Mouse (Mus musculus): ENCODE data around the gene Golt1a. TPM values are rescaled to one million over a fixed set of nuclear protein-coding genes. Genes with fewer than 3 reads are reported as not detected.
"Not testable (repeated sequence)": the region's sequence is repeated elsewhere in the genome, so short reads cannot be mapped to it uniquely, and the experiment has no call there.

Golt1a gene
- polyA plus RNA-seq, 1 experiment from 2014 or later = 10.2 TPM

DNA sequence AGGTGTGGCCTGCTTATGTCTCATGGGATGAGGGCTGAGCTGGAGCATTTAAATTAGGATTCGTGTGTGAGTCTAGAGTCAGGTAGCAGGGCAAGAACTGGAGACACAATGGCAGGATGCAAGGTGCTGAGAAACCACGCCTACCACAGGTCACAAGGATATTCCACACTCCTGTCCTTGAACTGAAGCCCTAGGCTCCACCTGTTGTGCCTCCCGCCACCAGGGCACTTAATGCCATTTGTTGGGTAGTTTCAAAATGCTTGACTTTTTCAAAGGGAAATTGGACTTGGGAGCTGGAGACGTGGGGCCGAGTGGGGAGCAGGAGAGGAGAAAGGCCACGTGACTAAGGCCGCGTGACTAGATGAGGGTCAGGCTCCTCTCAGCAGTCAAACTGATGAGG lies 16.4 kb downstream of the Golt1a start:
- H3K9me3 ChIP-seq (replicated peaks) = no peaks in the 10 kb centered on the region
- peaks cover 38% of the 10 kb centered on the region for H3K27me3 ChIP-seq
- H3K4me3 ChIP-seq (replicated peaks) = no peak overlapping the region
- no peak overlapping the region for H3K27ac ChIP-seq (replicated peaks)
- 62% methylated on average over 8 of the region's 8 CpGs for WGBS (ENCODE audit: insufficient replicate concordance)
- no peaks in the 10 kb centered on the region for H3K36me3 ChIP-seq (replicated peaks)
- H3K9ac ChIP-seq = no peak overlapping the region
- ATAC-seq (ENCODE audit: insufficient read depth) = no peak
- H3K4me2 ChIP-seq = no peak overlapping the region
- H3K4me1 ChIP-seq (replicated peaks) = no peaks in the 10 kb centered on the region; the same call in 1 of the 2 replicates

DNA sequence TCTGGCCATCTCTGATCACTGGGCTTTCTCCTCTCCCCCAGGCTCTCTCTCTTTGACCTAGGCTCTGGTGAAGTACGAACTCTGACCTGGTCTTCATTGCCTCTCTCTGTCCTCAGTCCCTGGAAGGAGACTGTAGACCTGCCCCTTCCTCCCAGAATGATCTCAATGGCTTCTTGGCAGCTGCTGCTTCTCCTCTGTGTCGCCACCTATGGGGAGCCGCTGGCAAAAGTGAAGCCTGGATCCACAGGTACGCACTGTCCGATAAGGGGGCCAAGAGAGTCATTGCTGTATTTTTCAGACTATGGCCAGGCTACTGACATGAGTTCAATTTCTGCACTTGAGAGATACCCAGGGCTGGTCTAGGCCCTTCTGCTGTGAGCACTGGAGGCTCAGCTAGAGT lies 17.5 kb downstream of the Golt1a start:
- Histone ChIP-seq H3K36me3 (replicated peaks) (no peaks in the 10 kb centered on the region), H3K27ac (replicated peaks) (no peak overlapping the region), H3K27me3 (peaks cover 41% of the 10 kb centered on the region), H3K9me3 (replicated peaks) (no peaks in the 10 kb centered on the region), H3K4me3 (replicated peaks) (no peak overlapping the region), H3K4me2 (no peak overlapping the region), H3K9ac (no peak overlapping the region), H3K4me1 (replicated peaks) (no peaks in the 10 kb centered on the region; the same call in 1 of the 2 replicates)
- ATAC-seq (ENCODE audit: insufficient read depth) = no peak
- 47% methylated on average over 5 of the region's 5 CpGs for WGBS (ENCODE audit: insufficient replicate concordance)

DNA sequence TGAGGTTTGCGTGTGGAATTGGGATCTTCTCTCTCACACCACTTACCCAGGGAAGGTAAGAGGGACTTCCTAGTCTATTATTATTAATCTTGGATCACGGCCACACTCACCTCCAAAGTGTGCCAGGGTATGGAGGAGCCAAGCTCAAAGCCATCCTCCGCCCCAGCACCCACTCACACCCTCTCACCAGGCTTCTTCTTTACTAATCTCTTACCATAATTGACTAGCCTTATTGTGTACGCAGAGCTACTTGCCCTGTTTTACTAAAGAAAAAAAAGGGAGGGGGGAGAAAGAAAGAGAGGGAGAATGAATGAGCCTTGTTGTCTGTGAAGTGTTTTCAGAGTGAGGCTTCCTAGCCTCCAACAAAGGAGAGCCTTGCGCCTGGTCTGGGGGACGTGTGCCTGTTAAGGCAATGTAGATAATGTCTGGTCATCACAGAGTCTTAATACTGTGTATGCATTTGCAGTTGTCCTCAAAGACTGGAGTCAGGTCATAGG lies 18.7 kb downstream of the Golt1a start:
- H3K27ac ChIP-seq (replicated peaks) = no peak overlapping the region
- no peak overlapping the region for H3K9ac ChIP-seq
- H3K27me3 ChIP-seq = peaks cover 41% of the 10 kb centered on the region
- 56% methylated on average over 6 of the region's 6 CpGs for WGBS (ENCODE audit: insufficient replicate concordance)
- no peaks in the 10 kb centered on the region for H3K9me3 ChIP-seq (replicated peaks)
- no peak overlapping the region for H3K4me2 ChIP-seq
- H3K4me3 ChIP-seq (replicated peaks) = no peak overlapping the region
- H3K4me1 ChIP-seq (replicated peaks) = no peaks in the 10 kb centered on the region; the same call in 1 of the 2 replicates
- H3K36me3 ChIP-seq (replicated peaks) = no peaks in the 10 kb centered on the region
- ATAC-seq (ENCODE audit: insufficient read depth) = no peak

DNA sequence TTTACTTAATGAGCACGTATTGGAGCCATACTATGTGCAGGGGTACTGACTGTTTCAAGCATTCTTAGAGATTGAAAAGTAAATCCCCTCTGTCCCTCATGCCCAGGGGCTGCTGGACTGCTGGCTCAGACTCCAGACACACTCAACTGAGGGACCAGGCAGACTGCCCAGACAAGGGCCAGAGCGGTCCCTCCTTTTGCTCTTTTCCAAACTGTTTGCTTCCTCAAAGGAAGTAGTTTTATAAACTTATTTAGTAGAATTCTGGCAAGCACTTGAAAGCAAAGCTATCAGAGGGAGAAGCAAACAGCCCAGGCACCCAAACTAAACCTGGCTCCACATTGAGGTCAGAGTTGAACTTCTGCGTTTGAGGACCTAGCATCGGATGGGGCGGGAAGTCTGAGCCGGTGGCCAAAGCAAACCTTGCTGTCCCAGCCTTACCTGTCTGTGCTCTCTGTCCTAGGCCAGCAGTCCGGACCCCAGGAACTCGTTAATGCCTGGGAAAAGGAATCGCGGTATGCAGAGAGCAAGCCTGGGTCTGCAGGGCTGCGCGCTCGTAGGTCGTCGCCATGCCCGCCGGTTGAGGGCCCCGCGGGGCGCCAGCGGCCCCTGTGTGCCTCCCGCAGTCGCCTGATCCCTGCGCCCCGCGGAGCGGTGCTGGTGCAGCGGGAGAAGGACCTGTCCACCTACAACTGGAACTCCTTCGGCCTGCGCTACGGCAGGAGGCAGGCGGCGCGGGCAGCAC lies 19.5 kb downstream of the Golt1a start:
- ATAC-seq (ENCODE audit: insufficient read depth) = no peak

DNA sequence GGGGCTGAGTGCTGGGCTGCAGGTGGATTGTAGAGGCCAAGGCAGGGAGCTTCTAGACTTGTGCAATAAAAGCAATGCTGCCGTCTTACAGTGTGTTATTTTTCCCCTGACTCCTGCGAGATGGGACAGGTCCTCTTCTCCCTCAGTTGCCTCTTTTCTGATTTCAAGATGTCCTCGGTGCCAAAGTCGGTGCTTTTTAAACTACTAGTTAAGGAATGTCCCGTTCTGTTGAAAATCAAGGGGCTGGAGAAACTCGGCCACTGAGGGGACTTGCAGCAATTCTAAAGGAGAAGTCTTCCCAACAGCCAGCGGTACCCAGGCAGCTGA lies 20.0 kb downstream of the Golt1a start:
- Histone ChIP-seq H3K4me3 (replicated peaks) (no peak overlapping the region; the same call in 1 of the 2 replicates), H3K9ac (no peak overlapping the region), H3K27ac (replicated peaks) (no peak overlapping the region), H3K4me2 (peak overlapping the region; percentile 44), H3K4me1 (replicated peaks) (no peaks in the 10 kb centered on the region; the same call in 1 of the 2 replicates), H3K27me3 (peaks cover 41% of the 10 kb centered on the region), H3K9me3 (replicated peaks) (no peaks in the 10 kb centered on the region), H3K36me3 (replicated peaks) (no peaks in the 10 kb centered on the region)
- no peak for ATAC-seq (ENCODE audit: insufficient read depth)
- 15% methylated on average over 7 of the region's 7 CpGs for WGBS (ENCODE audit: insufficient replicate concordance)

More for the DNA sequence above, 19.5 kb downstream of the Golt1a start:
- 12% methylated on average over 34 of the region's 34 CpGs for WGBS (ENCODE audit: insufficient replicate concordance)
- peaks cover 41% of the 10 kb centered on the region for H3K27me3 ChIP-seq
- H3K9ac ChIP-seq = no peak overlapping the region
- H3K4me3 ChIP-seq (replicated peaks) = no peak overlapping the region; the same call in 1 of the 2 replicates
- no peak overlapping the region for H3K27ac ChIP-seq (replicated peaks)
- no peaks in the 10 kb centered on the region for H3K9me3 ChIP-seq (replicated peaks)
- no peaks in the 10 kb centered on the region; the same call in 1 of the 2 replicates for H3K4me1 ChIP-seq (replicated peaks)
- H3K4me2 ChIP-seq = peak overlapping the region; percentile 44
- no peaks in the 10 kb centered on the region for H3K36me3 ChIP-seq (replicated peaks)

DNA sequence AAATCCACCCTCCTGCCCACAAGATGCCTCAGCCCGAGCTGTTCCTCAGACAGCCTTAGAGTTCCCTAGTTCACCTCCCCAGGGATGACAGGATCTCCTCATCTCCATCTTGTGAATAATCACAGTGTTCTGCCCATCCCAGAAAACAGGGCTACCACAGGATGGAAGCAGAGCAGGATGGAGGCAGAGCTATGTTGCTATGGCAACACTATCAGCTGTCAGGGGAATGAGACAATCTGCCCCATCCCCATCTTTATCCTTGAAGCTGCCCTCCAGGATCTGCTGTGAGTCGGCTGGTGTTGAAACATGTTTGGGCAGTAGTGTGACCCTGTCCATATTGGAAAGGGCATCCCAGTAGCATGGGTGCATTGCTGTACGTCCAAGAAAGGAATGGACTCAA lies 21.5 kb downstream of the Golt1a start:
- ATAC-seq (ENCODE audit: insufficient read depth) = no peak
- Histone ChIP-seq H3K27me3 (peaks cover 41% of the 10 kb centered on the region), H3K36me3 (replicated peaks) (no peaks in the 10 kb centered on the region), H3K9me3 (replicated peaks) (no peaks in the 10 kb centered on the region), H3K4me1 (replicated peaks) (no peaks in the 10 kb centered on the region; the same call in 1 of the 2 replicates), H3K4me3 (replicated peaks) (no peak overlapping the region), H3K9ac (no peak overlapping the region), H3K4me2 (no peak overlapping the region), H3K27ac (replicated peaks) (no peak overlapping the region)
- WGBS (ENCODE audit: insufficient replicate concordance) = 45% methylated on average over 3 of the region's 3 CpGs

DNA sequence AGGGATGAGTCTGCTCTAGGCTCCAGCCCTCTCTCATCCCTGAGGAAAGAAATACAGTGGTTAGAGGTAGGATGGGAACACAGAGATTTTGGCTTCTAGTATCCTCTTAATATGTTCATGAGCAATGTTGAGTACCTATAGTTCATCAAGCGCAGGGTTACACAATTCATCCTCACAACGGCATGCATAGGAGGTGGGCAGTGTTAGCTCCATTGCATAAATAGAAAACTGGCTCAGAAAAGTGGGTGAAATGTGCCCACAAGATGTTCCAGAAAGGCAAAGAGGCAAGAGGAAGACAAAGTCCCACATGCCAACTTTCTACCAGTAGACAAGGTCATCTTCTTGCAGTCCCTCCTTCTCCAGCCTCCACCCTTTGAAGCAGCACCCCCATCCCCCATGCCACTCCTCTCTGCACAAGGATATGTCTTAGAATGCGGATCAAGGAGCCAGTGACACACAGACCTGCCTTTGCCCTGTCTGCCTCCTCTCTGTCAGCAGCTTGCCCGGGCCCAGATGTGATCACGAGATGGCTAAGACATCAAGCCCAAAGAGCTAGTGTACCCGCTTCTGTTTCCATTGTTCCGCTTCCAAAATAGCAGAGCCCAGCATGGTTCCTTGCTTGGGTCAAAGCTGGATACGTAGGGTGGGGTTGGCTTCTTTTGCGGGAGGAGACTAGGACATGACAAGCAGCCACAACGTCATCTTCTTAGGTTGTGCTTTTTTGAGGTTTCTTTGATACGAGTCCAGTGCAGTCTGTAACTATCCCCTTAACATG lies 23.2 kb downstream of the Golt1a start:
- Histone ChIP-seq H3K9me3 (replicated peaks) (no peaks in the 10 kb centered on the region), H3K36me3 (replicated peaks) (no peaks in the 10 kb centered on the region), H3K27me3 (peaks cover 33% of the 10 kb centered on the region), H3K9ac (no peak overlapping the region), H3K4me3 (replicated peaks) (no peak overlapping the region), H3K4me1 (replicated peaks) (no peaks in the 10 kb centered on the region; the same call in 1 of the 2 replicates), H3K4me2 (no peak overlapping the region), H3K27ac (replicated peaks) (no peak overlapping the region)
- ATAC-seq (ENCODE audit: insufficient read depth) = no peak
- WGBS (ENCODE audit: insufficient replicate concordance) = 67% methylated on average over 11 of the region's 11 CpGs

DNA sequence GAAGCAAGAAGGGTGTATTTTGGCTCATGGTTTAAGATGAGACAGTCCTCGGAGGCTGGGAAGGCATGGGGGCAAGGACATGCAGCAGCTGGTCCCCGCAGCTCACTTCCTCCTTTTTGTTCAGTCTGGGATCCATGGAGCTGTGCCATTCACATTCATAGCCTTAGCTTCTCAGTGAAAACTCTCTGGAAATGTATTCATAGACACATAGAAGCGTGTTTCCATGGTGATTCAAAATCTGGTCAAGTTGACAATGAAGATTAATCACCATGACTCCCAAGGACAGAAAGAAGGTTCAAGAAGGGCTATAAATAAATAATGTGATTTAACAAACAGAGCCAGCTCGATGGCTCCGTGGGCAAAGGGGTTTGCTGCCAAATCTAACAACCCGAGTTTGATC lies 24.3 kb downstream of the Golt1a start:
- Histone ChIP-seq H3K4me3 (replicated peaks) (no peak overlapping the region), H3K9ac (no peak overlapping the region), H3K9me3 (replicated peaks) (no peaks in the 10 kb centered on the region), H3K27ac (replicated peaks) (no peak overlapping the region), H3K4me2 (no peak overlapping the region), H3K27me3 (peaks cover 22% of the 10 kb centered on the region), H3K4me1 (replicated peaks) (no peaks in the 10 kb centered on the region; the same call in 1 of the 2 replicates), H3K36me3 (replicated peaks) (no peaks in the 10 kb centered on the region)
- no peak for ATAC-seq (ENCODE audit: insufficient read depth)
- 56% methylated on average over 6 of the region's 6 CpGs for WGBS (ENCODE audit: insufficient replicate concordance)

DNA sequence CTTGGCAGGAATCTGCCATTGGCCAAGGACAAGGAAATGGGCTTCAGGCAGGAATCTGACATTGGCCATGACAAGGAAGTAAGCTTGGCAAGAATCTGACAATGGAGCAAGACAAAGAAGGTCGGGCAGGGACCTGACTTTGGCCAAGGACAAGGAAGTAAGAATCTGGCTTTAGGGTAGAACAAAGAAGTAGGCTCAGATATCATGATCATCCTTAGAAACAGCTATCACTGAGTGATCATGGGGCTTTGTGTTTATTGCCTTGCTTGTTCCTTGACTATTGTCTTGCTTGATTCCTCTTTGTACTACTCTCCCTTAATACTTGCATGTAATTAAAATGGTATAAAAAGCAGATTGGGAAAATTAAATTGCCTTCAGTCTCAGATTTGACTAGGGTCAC lies 30.8 kb downstream of the Golt1a start:
- H3K36me3 ChIP-seq (replicated peaks); H3K4me3 ChIP-seq (replicated peaks); H3K27ac ChIP-seq (replicated peaks); H3K27me3 ChIP-seq; H3K4me1 ChIP-seq (replicated peaks); H3K9me3 ChIP-seq (replicated peaks); H3K9ac ChIP-seq; H3K4me2 ChIP-seq; ATAC-seq (ENCODE audit: insufficient read depth): not testable (repeated sequence)
- 21% methylated on average over 1 of the region's 1 CpGs for WGBS (ENCODE audit: insufficient replicate concordance)

DNA sequence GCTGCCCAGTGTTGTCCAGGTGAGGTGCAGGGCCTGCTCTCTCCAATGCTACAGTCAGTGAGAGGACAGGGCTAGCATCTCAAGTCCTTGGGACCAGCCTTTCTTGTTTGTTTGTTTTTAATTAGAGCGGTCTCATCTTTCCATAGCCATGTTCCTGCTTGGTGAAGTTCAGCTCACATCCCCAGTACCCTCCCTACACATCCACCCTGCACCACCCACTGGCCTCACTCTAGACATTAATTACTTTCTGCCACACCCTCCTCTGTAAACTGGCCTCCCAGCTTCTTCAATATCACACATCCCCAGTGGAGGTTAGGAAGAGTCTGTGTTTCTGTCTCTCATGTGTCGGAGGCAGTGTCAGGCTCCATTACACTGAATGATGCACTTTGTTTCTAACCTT lies 34.8 kb downstream of the Golt1a start:
- Histone ChIP-seq H3K9me3 (replicated peaks) (no peaks in the 10 kb centered on the region), H3K4me2 (no peak overlapping the region), H3K27ac (replicated peaks) (no peak overlapping the region), H3K4me1 (replicated peaks) (peaks cover 6% of the 10 kb centered on the region; the same call in 1 of the 2 replicates), H3K36me3 (replicated peaks) (no peaks in the 10 kb centered on the region), H3K27me3 (no peaks in the 10 kb centered on the region), H3K9ac (no peak overlapping the region), H3K4me3 (replicated peaks) (no peak overlapping the region)
- ATAC-seq (ENCODE audit: insufficient read depth) = no peak
- 82% methylated on average over 2 of the region's 2 CpGs for WGBS (ENCODE audit: insufficient replicate concordance)

DNA sequence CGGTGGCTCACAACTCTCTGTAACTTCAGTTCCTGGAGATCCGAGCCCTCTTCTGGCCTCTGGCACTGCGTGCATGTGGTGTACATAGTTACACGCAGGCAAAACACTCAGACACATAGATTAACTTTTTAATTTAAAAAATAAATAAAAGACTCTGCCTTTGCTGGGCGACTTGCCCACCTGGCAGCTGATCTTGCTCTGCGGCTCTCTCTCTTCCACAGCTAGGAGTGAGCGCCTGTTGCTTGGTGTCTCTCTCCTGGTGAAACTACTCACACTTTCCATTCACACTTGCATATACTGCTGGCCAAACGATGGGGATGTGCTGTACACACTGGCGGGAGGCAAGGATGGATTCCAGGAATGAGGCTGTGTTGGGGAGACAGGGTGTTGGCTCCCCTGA lies 36.9 kb downstream of the Golt1a start:
- ATAC-seq (ENCODE audit: insufficient read depth) = no peak
- WGBS (ENCODE audit: insufficient replicate concordance) = 63% methylated on average over 9 of the region's 9 CpGs
- H3K9me3 ChIP-seq (replicated peaks) = no peaks in the 10 kb centered on the region

More for the DNA sequence above, 36.9 kb downstream of the Golt1a start:
- no peak overlapping the region for H3K4me2 ChIP-seq
- peaks cover 6% of the 10 kb centered on the region; the same call in 1 of the 2 replicates for H3K4me1 ChIP-seq (replicated peaks)
- no peak overlapping the region for H3K9ac ChIP-seq
- H3K36me3 ChIP-seq (replicated peaks) = no peaks in the 10 kb centered on the region
- no peak overlapping the region for H3K27ac ChIP-seq (replicated peaks)
- 0 out of 2 replicates have a peak, but pooled peaks cover 3% of the 10 kb centered on the region for H3K27me3 ChIP-seq
- no peak overlapping the region for H3K4me3 ChIP-seq (replicated peaks)
